In the genomic region with DNA sequence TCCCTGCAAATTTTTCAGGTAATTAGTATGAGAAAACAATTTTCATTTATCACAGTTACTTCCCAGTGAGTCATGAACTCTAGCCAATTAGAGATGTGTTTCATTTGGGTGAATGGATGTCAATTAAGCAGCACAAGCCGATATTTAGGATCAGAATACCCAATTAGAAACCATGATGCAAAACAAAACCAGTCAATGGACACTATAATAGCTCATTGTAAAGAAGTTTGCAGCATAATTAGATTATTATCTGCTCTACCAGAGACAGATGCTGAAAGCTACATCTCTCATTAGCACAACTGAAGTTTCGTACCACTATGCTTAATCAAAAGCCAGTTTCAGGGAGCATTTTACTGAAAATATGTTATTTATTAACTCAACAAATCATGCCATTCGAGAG, we compare ENCODE assay signal across 20 mouse cellular contexts.
A peak's percentile ranks its signal among the peaks of the same experiment; 100 is the strongest.
DNase-seq lines count a peak whose midpoint lies in the region; ATAC-seq and TF ChIP-seq lines count a peak whose summit lies in the region.
"Had no signal": no experiment of that assay in that cellular context is flagged by ENCODE, and none has a peak within 500 bp of the region (broad histone marks: within the 10 kb centered on the region; RNA-seq: fewer than 3 reads in every experiment).

No protein-coding gene starts in this region.

- no peak overlapping the region for H3K4me2 ChIP-seq in forebrain, embryonic 15.5 days (replicated peaks)
- H3K4me2 ChIP-seq: embryonic facial prominence, embryonic 12.5 days; heart, embryonic 15.5 days; hindbrain, embryonic 13.5 days had no signal

- H3K4me1 ChIP-seq in forebrain, embryonic 15.5 days, result peaks cover 5% of the 10 kb centered on the region; the same call in 1 of the 2 replicates
- H3K4me1 ChIP-seq: embryonic facial prominence, embryonic 12.5 days; heart, embryonic 10.5 days; heart, embryonic 15.5 days had no signal

- intact Hi-C loops in left cerebral cortex, adult 2 months (cut with DNase I), result no loop called here

- peak; percentile 58 for ATAC-seq in forebrain, embryonic 15.5 days (replicated peaks)
- ATAC-seq: hindbrain, postnatal 0 days had no signal

- no peak overlapping the region for H3K4me3 ChIP-seq in forebrain, embryonic 15.5 days
- no peak overlapping the region for H3K4me3 ChIP-seq in left cerebral cortex, adult 2 months
- H3K4me3 ChIP-seq: embryonic facial prominence, embryonic 12.5 days; heart, embryonic 10.5 days; heart, embryonic 15.5 days; hindbrain, embryonic 13.5 days had no signal

- H3K9ac ChIP-seq in forebrain, embryonic 15.5 days (replicated peaks), result no peak overlapping the region
- H3K9ac ChIP-seq: embryonic facial prominence, embryonic 12.5 days; heart, embryonic 15.5 days; hindbrain, embryonic 13.5 days had no signal

- WGBS in forebrain, embryonic 15.5 days, result 13% methylated on average over 3 of the region's 3 CpGs

- TF ChIP-seq POLR2A in brain, embryonic 14.5 days (IDR thresholded peaks at IDR 0.05; ENCODE audit: borderline replicate concordance, extremely low read depth, insufficient read depth, insufficient read length, poor library complexity, severe bottlenecking), result no peak

- H3K27ac ChIP-seq in forebrain, embryonic 15.5 days (replicated peaks), result no peak overlapping the region
- no peak overlapping the region for H3K27ac ChIP-seq in left cerebral cortex, adult 2 months
- H3K27ac ChIP-seq: embryonic facial prominence, embryonic 12.5 days; heart, embryonic 10.5 days; heart, embryonic 15.5 days; hindbrain, embryonic 13.5 days; hindbrain, postnatal 0 days had no signal

- TF ChIP-seq CTCF in brain, embryonic 14.5 days (IDR thresholded peaks at IDR 0.05; ENCODE audit: borderline replicate concordance, extremely low read depth, insufficient read depth, insufficient read length), result no peak
- no peak for TF ChIP-seq CTCF in left cerebral cortex, adult 2 months (IDR thresholded peaks at IDR 0.05)

- H3K36me3 ChIP-seq in forebrain, embryonic 15.5 days, result no peaks in the 10 kb centered on the region
- H3K36me3 ChIP-seq: embryonic facial prominence, embryonic 12.5 days; heart, embryonic 10.5 days; heart, embryonic 15.5 days; hindbrain, embryonic 13.5 days had no signal

- H3K27me3 ChIP-seq in forebrain, embryonic 15.5 days, result no peaks in the 10 kb centered on the region
- H3K27me3 ChIP-seq: CH12.LX; embryonic facial prominence, embryonic 12.5 days; heart, embryonic 15.5 days; hindbrain, embryonic 13.5 days had no signal

- no peaks in the 10 kb centered on the region for H3K9me3 ChIP-seq in forebrain, embryonic 15.5 days
- H3K9me3 ChIP-seq: embryonic facial prominence, embryonic 12.5 days; heart, embryonic 10.5 days; heart, embryonic 15.5 days; hindbrain, embryonic 13.5 days had no signal

- peak; percentile 43 for DNase-seq in MN1 (ENCODE audit: low spot score)
- DNase-seq in brain, embryonic 14.5 days (ENCODE audit: low read depth), result peak; percentile 69
- DNase-seq in retina, postnatal 1 day, result peak; percentile 90
- DNase-seq in left cerebral cortex, adult 2 months (ENCODE audit: extremely low spot score in 1 of 2, low spot score in 2 of 2), result no peak
- DNase-seq in thymus, postnatal 25 days, result no peak
- DNase-seq: adrenal gland, adult 8-10 months; adrenal gland, postnatal 36 days; cerebellum, adult 11 months; cerebellum, adult 8-10 months; cerebellum, postnatal 25 days; gastrocnemius, postnatal 36 days; heart, adult 18-20 months; heart, postnatal 14 days had no signal

Comparison
In these comparisons a context has a peak if more than half of its experiments do, and no peak if none do; other contexts are left out.
1. DNase-seq: peak in MN1 (single experiment), brain, embryonic 14.5 days (single experiment) and retina, postnatal 1 day (single experiment); none in left cerebral cortex, adult 2 months (0 of 2) and thymus, postnatal 25 days (single experiment).